Mouse (Mus musculus) G1E (cell line): ENCODE measurements around the gene Emc8.

ENCODE experiments used
- CTCF ChIP-seq: IDR thresholded peaks from 2 replicates; pipeline ENCODE4 v1.5.1; 2012; ENCODE audit warnings: low read depth, low read length, inconsistent platforms, mixed read lengths
- POLR2AphosphoS5 ChIP-seq: IDR thresholded peaks from 2 replicates; pipeline ENCODE4 v1.6.1; 2012; ENCODE audit warnings: low read depth, low read length, inconsistent platforms; ENCODE audit not compliant: insufficient replicate concordance
- TAL1 ChIP-seq: conservative IDR thresholded peaks from 2 replicates; pipeline ENCODE4 v1.6.1; 2012; ENCODE audit warnings: low read depth, low read length, inconsistent platforms, mixed read lengths

DNA sequence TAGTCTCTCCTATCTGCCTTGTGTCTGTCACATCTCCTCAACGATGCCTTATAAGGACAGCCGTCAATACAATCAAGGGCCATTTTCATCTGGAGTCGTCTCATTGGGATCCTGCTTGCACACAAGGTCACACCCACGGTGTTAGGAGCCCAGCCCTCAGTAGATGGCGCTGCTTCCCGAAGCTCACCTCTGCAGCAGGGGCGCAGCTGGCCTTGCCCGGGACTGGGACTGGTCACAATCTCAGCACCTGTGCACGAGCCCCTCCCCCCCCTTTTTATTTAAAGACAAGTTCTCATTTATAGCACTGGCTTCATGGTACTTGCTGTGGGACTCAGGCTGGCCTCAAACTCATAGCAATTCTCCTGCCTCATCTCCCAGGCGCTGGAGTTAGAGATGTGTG, 15.2 kb upstream of the Emc8 start:
- TF ChIP-seq CTCF: no peak
- no peak for TF ChIP-seq TAL1
- TF ChIP-seq POLR2AphosphoS5: no peak
